Mouse (Mus musculus) liver, embryonic 16.5 days (tissue): ENCODE measurements around the gene Hs1bp3. TPM values are rescaled to one million over a fixed set of nuclear protein-coding genes. Genes with fewer than 3 reads are reported as not detected.

ENCODE experiments used
- ATAC-seq: fragments of 200-750 bp; cut with Nextera tagmentation; 2 replicates; pipeline ENCODE4 v1.8.0; 2017; ENCODE audit warnings: low read depth, mild to moderate bottlenecking, moderate number of reproducible peaks, moderate library complexity
- H3K27ac ChIP-seq: fragments of 300-500 bp; sonication (generic); 2 replicates; pipeline ENCODE4 v1.5.1; 2014; ENCODE audit warnings: mild to moderate bottlenecking, low read length
- H3K27me3 ChIP-seq: fragments of 300-500 bp; sonication (generic); 2 replicates; pipeline ENCODE4 v1.6.1; 2014; ENCODE audit warnings: low read depth, low read length, mixed read lengths; ENCODE audit not compliant: control insufficient read depth, insufficient read depth
- H3K36me3 ChIP-seq: fragments of 300-500 bp; sonication (generic); 2 replicates; pipeline ENCODE4 v1.6.1; 2014; ENCODE audit warnings: mild to moderate bottlenecking; ENCODE audit not compliant: control insufficient read depth, insufficient read depth
- H3K4me1 ChIP-seq: fragments of 300-500 bp; sonication (generic); 2 replicates; pipeline ENCODE4 v1.6.1; 2014; ENCODE audit warnings: low read depth, low read length, mixed read lengths; ENCODE audit not compliant: control insufficient read depth
- H3K4me2 ChIP-seq: fragments of 300-500 bp; sonication (generic); 2 replicates; pipeline ENCODE4 v1.6.1; 2014; ENCODE audit warnings: low read depth, low read length, mixed read lengths
- H3K4me3 ChIP-seq: fragments of 300-500 bp; sonication (generic); 2 replicates; pipeline ENCODE4 v1.5.1; 2014; ENCODE audit warnings: low read depth, mild to moderate bottlenecking, low read length
- H3K9ac ChIP-seq: fragments of 300-500 bp; sonication (generic); 2 replicates; pipeline ENCODE4 v1.6.1; 2014; ENCODE audit warnings: low read depth, low read length
- H3K9me3 ChIP-seq: fragments of 300-500 bp; sonication (generic); replicated peaks from 2 replicates; pipeline ENCODE4 v1.6.1; 2016; ENCODE audit warnings: low read length; ENCODE audit not compliant: control insufficient read depth
- WGBS: fragments of 180-500 bp; shearing (Covaris S2); extraction: QIAGEN DNeasy Blood & Tissue Kit; methylation state at CpG from one replicate; pipeline ENCODE4 v1.1.7; 2014; ENCODE audit not compliant: insufficient replicate concordance; 5-methylcytosine and 5-hydroxymethylcytosine counted together
- polyA plus RNA-seq: library from polyadenylated mRNA; unstranded; fragments of >200 nt; fragmentation: Nextera tagmentation; extraction: Ambion mirVana; gene quantifications from 2 replicates; pipeline ENCODE4 v1.2.1, GENCODE M21; 2015

Gene Hs1bp3
- polyA plus RNA-seq, 1 experiment from 2014 or later: 5.0 TPM

DNA sequence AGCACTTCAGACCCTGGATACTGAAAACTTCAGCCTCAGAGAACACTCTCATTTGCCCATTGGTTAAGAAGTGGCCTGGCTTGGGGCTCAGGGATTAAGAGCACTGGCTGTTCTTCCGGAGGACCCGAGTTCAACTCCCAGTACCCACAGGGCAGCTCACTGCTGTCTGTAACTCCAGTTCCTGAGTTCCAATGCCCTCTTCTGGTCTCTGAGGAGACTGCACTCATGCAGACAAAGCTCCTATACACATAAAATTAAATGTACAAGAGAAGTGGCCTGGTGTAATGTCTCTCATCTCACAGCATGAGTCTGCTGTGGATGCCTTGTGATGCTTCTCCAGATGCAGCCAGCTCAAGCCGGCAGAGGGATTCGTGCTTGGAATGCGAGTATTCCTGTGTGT, 3.3 kb downstream of the Hs1bp3 start:
- Histone ChIP-seq H3K9me3 (no peaks in the 10 kb centered on the region), H3K4me2 (no peak overlapping the region), H3K4me1 (peaks cover 3% of the 10 kb centered on the region; the same call in 1 of the 2 replicates), H3K27ac (no peak overlapping the region), H3K27me3 (peaks cover 3% of the 10 kb centered on the region; the same call in 1 of the 2 replicates), H3K9ac (no peak overlapping the region), H3K36me3 (no peaks in the 10 kb centered on the region), H3K4me3 (no peak overlapping the region)
- 78% methylated on average over 5 of the region's 5 CpGs for WGBS
- no peak for ATAC-seq

DNA sequence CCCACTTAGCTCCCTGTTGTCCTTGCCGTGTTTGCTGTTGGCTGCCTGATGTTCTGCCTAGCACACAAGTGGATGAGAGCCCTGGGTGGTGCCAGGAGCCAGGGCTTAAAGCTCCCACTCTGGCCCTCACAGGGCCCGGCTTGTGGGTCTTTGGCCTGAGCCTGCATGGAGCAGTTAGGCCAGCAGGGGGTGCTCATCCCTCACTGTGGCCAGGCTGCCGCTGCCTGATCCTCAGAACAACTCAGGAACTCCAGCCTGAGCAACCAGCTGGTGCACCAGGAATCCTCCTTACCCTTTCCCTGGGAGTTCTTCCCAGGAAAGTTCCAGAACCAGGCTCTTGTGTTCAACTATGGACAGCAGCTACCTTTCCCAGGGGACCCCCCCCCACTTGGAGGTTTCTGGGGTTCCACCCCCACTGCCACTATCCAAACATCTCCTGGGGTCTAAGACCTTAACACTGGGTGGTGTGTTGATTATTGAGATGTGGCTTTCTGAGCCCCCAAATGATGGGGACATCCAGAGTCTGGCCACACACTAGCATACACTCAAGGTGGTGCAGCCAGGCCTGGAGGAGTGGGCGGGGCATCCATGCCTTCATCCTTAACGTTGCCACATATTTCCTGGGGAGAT, 7.0 kb downstream of the Hs1bp3 start:
- H3K9me3 ChIP-seq: no peaks in the 10 kb centered on the region
- no peaks in the 10 kb centered on the region; the same call in 1 of the 2 replicates for H3K36me3 ChIP-seq
- ATAC-seq: no peak
- H3K4me3 ChIP-seq: no peak overlapping the region
- no peak overlapping the region for H3K4me2 ChIP-seq
- WGBS: 36% methylated on average over 5 of the region's 5 CpGs
- H3K27ac ChIP-seq: no peak overlapping the region
- H3K4me1 ChIP-seq: no peaks in the 10 kb centered on the region
- no peak overlapping the region for H3K9ac ChIP-seq
- H3K27me3 ChIP-seq: no peaks in the 10 kb centered on the region

DNA sequence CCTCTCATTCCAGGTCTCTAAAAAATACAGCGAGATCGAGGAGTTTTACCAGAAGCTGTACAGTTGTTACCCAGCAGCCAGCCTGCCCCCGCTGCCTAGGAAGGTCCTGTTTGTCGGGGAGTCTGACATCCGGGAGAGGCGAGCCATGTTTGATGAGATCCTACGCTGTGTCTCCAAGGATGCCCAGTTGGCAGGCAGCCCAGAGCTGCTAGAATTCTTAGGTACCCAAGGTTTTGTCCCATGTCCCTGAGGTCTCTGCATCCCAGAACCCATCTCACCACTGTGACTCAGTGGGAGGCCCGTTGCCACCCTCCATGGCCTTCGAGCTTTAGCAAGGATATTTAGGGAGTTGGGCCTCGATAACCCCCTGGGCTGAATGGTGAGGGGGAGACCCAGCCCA, 8.3 kb downstream of the Hs1bp3 start:
- WGBS: 81% methylated on average over 10 of the region's 10 CpGs
- no peak for ATAC-seq
- no peak overlapping the region for H3K4me3 ChIP-seq

DNA sequence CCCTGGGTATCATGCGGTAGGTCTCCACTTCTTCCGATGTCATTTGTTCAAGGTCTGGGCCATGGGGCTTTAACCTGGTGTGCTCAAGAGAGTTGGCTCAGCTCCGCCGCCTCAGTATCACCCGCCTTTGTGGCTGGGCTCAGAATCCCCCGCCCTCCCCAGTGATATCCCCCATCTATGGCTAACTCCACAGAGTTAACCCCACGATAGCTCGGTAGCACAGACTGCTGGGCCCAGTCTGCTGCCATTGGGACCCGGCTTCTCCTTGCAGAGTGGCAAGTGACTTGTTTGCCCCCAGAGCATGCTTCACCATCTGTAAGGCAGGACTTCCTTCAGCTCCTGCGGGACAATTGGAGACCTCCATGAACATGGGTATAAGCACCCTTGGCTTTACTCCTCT, 10.9 kb downstream of the Hs1bp3 start:
- no peaks in the 10 kb centered on the region; the same call in 1 of the 2 replicates for H3K36me3 ChIP-seq
- no peak overlapping the region for H3K4me3 ChIP-seq
- H3K27ac ChIP-seq: no peak overlapping the region
- H3K9me3 ChIP-seq: no peaks in the 10 kb centered on the region
- no peak overlapping the region for H3K9ac ChIP-seq
- ATAC-seq: no peak
- H3K4me2 ChIP-seq: no peak overlapping the region
- WGBS: 73% methylated on average over 10 of the region's 10 CpGs
- no peaks in the 10 kb centered on the region; the same call in 1 of the 2 replicates for H3K4me1 ChIP-seq
- no peaks in the 10 kb centered on the region for H3K27me3 ChIP-seq

More for the DNA sequence above, 8.3 kb downstream of the Hs1bp3 start:
- no peaks in the 10 kb centered on the region for H3K9me3 ChIP-seq
- H3K27me3 ChIP-seq: no peaks in the 10 kb centered on the region
- H3K36me3 ChIP-seq: no peaks in the 10 kb centered on the region; the same call in 1 of the 2 replicates
- no peak overlapping the region for H3K27ac ChIP-seq
- no peak overlapping the region for H3K4me2 ChIP-seq
- no peaks in the 10 kb centered on the region for H3K4me1 ChIP-seq
- H3K9ac ChIP-seq: no peak overlapping the region

DNA sequence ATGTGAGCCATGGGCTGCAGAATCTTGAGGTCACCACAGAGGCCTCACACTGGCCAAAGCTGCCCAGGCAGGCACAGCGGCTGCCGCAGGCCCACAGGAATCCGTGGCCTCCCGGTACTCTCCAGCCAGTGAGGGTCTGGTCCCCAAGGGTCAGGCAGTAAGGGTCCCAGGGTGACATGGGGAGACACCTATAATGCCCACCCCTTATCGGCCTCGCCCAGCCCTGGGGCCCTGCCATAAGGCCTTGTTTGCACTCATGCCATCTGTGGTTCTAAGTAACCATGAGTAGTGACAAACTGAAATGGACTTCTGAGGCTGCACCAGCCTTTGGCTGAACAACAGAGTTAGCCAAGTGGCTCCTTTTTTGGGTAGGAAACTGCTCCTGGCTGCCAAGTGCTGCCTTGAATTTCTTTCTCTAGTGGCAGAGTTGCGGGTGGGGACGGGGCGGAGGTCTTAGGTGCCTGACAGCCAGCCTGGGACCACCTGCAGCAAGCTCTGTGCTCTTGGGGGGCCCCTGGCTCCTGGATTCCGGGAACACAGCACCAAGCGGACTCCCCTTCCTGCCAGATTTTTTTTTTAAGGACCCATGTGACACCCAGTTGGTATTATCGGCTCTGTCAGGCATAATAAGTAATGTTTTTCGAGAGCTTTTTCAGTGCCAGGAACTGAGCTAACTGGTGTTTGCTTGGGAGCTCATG, 12.2 kb downstream of the Hs1bp3 start:
- no peaks in the 10 kb centered on the region; the same call in 1 of the 2 replicates for H3K36me3 ChIP-seq
- no peak overlapping the region for H3K4me2 ChIP-seq
- no peak overlapping the region for H3K4me3 ChIP-seq
- 76% methylated on average over 13 of the region's 13 CpGs for WGBS
- no peaks in the 10 kb centered on the region for H3K9me3 ChIP-seq
- ATAC-seq: no peak
- no peak overlapping the region for H3K27ac ChIP-seq
- H3K27me3 ChIP-seq: no peaks in the 10 kb centered on the region
- H3K4me1 ChIP-seq: no peaks in the 10 kb centered on the region; the same call in 1 of the 2 replicates
- H3K9ac ChIP-seq: no peak overlapping the region

DNA sequence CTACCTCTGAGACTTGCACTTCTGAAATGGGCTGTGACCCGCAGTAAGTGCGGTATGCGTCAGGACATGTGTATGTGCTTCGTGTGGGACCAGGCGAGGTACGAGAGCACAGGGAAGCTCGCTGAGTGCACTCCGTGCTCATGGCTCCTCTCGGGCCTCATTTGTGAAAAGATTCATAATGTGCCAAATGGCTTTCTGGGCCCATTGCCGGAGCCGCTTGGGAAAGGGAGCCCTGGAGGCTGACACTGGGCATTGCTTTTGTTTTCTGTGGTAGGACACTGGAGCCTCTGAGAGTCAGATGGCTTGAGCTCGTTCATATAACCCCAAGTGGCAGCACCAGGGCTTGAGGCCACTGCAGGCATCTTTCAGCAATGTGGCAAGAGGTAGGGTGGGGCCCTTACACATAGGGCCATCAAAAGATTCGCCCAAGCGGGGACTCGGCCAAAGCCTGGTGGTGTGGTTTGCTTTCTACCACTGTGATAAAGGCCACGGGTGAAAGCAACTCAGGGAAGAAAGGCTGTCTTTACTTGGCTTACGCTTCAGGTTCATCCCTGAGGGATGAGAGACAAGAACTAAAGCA, 12.8 kb downstream of the Hs1bp3 start:
- Histone ChIP-seq H3K36me3 (no peaks in the 10 kb centered on the region; the same call in 1 of the 2 replicates), H3K4me3 (no peak overlapping the region), H3K9ac (no peak overlapping the region), H3K9me3 (no peaks in the 10 kb centered on the region), H3K4me1 (no peaks in the 10 kb centered on the region; the same call in 1 of the 2 replicates), H3K4me2 (no peak overlapping the region), H3K27ac (no peak overlapping the region), H3K27me3 (no peaks in the 10 kb centered on the region)
- no peak for ATAC-seq
- WGBS: 86% methylated on average over 17 of the region's 17 CpGs

DNA sequence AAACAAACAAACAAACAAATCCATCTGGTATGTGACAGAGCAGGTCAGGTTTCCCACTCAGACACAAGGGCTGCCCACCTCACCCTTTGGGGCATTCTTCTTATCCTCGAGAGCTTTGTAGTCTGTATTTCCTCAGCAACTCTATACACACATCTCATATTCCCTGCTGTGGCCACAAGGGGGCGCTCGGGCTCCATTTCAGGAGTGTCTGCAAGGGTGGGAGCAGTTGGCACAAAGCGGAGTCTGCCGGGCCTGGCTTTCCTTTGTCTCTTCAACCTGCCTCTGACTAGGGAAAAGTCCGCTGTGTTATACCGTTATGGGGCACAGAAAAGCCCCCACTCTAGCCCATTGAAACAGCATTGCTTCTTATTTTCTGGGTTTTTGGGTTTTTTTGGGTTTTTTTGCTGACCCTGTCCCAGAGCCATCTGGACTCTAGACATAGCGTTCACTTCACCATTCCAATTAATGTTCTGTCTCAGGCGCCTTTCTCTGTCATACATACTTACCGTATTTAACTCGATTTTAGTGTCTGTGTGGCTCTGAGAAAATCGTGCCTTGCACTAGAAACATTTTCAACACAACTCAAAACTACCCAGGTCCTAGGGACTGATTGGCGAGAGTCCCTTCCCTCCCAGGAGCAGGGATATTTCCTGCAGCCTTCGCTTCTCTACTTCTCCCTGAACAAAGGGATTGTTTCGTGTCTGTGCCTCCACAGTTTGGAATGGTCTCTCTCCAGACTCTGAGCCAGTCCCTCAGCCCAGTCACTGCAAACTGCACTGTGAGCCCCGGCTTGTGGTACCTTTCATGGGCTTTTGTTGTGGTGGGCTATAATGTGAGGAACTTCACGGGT, 13.8 kb downstream of the Hs1bp3 start:
- Histone ChIP-seq H3K36me3 (no peaks in the 10 kb centered on the region; the same call in 1 of the 2 replicates), H3K4me1 (no peaks in the 10 kb centered on the region; the same call in 1 of the 2 replicates), H3K9ac (no peak overlapping the region), H3K27ac (no peak overlapping the region), H3K9me3 (no peaks in the 10 kb centered on the region), H3K27me3 (no peaks in the 10 kb centered on the region), H3K4me2 (no peak overlapping the region), H3K4me3 (no peak overlapping the region)
- 30% methylated on average over 17 of the region's 17 CpGs for WGBS
- ATAC-seq: peak; percentile 68

DNA sequence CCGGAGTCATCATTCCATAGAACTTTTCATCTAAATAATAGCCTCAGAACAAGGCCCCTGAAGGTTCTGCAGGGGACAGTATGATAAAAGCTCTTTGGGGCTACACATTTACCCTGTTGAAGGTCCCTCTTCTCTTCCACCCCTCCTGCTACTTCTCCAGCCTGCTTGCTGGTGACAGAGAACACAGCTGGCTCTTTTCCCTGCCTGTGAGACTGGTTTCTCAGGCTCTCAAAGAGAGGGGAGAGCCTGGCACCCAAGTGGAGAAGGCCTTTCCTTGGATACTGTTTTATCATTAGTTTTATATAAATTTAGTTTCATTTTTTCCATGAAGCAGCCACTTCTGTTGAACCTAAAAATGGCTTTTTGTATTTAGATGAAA, 14.4 kb downstream of the Hs1bp3 start:
- no peaks in the 10 kb centered on the region for H3K27me3 ChIP-seq
- no peaks in the 10 kb centered on the region for H3K9me3 ChIP-seq
- no peaks in the 10 kb centered on the region; the same call in 1 of the 2 replicates for H3K4me1 ChIP-seq
- 75% methylated on average over 1 of the region's 1 CpGs for WGBS
- no peaks in the 10 kb centered on the region; the same call in 1 of the 2 replicates for H3K36me3 ChIP-seq
- no peak for ATAC-seq
- no peak overlapping the region for H3K9ac ChIP-seq
- H3K4me3 ChIP-seq: no peak overlapping the region
- H3K27ac ChIP-seq: no peak overlapping the region
- H3K4me2 ChIP-seq: no peak overlapping the region
